Mouse (Mus musculus): ENCODE measurements around the gene Cat.

DNA sequence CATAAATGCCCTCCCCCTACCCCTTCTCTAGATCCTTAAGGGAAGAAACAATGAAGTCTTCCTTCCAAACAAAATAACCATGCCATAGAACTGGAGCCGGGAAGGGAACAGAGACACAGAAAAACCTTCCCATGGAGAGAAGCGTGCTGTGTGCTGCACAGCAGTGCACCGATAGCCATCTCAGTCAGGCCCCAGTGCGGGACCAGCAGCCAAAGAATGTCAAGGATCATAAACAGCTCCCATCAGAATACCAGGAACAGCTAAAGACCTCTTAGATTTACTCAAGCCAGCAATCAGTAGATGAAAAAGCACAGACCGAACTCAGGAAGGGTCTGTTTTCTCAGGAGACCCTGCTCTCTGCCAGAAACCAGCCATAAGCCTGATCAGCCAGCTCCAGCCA, 48.4 kb downstream of the Cat start:
- TF ChIP-seq CTCF (IDR thresholded peaks at IDR 0.05) (no peak), EP300 (IDR thresholded peaks at IDR 0.05; ENCODE audit: insufficient read depth, low read depth, low read length) (no peak), POLR2A (IDR thresholded peaks at IDR 0.05; ENCODE audit: insufficient read depth, low read depth, low read length) (no peak)

Data from heart, adult 2 months (tissue).